Mouse (Mus musculus): ENCODE measurements around the gene Stat3.

The Stat3 gene

DNA sequence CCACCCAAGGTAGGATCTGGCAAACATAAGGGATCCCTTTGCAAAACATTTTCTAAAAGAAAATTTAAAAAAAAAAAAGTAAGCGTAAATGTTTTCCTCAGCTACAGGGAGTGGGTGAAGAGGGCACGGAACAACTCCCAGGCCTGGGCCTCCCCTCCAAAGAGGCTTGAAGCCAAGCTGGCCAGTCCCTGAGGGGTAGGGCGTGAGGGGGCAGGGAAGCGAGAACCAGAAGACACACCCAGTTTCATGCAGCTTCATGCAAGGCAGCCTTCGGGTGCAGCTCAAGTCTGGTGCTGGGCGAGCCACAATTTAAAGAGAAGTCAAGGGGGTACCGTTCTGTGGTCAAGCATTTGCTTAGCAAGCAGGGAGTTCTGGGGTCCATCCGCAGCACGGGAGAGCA, 24.3 kb upstream of the Stat3 start:
- no peak for DNase-seq (ENCODE audit: low read depth, low spot score)

DNA sequence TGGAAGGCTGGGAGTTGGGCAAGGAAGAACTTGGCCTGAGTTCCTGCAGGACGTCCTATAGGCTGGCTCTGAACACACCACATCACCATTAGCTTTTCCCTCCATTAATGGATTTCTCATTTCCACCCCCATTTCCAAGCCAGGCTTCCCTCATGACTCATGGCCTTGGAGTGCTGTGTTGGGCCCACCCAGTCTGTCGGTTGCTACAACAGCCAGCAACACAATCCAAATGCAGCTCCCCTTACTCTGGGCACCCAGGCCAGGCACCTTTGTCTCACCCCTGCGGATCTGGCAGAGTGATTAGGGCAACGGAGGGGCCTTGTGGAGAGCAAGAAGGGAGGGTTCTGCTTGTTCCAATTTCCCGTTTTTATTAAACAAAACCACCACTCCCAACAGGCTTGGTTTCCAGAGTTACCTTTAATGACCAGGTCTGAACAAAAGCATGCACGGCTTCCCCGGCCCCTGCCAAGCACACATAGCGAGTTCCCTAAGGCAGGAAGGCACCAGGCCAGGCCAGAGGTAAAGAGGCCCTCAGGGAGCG, 23.1 kb upstream of the Stat3 start:
- no peak for DNase-seq (ENCODE audit: low read depth, low spot score)

DNA sequence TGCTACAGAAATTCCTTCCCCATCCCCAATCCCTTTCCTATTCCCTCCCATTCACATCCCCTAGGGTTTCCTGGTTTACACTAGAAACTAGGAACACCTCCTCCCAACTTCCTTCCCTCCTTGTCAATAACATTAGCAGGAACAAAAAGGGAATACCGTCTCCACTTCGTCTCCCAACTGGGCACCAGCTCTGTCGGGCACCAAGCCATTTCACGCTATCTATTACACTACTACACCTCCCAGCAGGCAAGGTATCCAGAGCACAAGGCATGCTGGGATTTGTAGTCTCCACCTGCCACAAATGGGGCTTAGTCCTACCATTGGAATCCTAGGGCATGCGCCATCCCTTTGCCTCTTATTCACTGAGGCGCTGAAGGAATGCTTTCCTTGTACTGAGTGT, 21.2 kb upstream of the Stat3 start:
- DNase-seq (ENCODE audit: low read depth, low spot score): no peak

DNA sequence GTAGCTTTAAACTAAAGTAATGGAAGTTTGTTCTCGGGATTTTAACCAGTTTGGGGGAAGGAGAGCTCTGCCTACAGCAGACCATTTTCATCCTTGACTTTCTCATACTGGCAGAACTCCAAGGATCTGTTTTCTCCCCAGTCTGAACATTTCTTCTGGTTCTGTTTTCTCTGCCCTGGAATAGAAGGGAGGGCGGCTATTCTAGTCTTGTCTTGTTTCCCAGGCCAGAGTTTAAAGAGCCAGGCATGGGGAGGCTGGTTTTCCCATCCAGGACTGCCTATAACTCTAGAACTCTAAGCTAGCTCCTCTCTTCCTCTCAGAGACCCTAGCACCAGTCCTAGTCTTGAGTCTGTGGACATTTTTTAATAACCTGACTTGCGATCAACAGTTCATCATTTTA, 20.5 kb upstream of the Stat3 start:
- no peak for DNase-seq (ENCODE audit: low read depth, low spot score)

DNA sequence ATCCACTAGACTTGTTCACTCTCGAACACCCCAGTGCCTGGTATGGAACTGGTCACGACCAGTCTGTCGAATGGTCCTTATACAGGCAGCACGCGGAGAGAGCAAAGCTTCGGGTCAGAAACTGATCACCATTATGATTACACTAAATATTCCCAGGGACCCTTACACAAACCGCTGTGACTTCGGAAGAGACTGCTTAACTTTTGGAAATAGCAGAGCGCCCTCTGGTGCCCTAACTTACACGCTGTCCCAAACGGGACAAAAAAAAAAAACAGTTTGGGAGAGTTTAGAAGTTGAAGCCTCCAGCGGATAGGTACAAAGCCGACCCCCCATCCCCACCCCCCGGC, 20.1 kb upstream of the Stat3 start:
- DNase-seq (ENCODE audit: low read depth, low spot score): no peak

DNA sequence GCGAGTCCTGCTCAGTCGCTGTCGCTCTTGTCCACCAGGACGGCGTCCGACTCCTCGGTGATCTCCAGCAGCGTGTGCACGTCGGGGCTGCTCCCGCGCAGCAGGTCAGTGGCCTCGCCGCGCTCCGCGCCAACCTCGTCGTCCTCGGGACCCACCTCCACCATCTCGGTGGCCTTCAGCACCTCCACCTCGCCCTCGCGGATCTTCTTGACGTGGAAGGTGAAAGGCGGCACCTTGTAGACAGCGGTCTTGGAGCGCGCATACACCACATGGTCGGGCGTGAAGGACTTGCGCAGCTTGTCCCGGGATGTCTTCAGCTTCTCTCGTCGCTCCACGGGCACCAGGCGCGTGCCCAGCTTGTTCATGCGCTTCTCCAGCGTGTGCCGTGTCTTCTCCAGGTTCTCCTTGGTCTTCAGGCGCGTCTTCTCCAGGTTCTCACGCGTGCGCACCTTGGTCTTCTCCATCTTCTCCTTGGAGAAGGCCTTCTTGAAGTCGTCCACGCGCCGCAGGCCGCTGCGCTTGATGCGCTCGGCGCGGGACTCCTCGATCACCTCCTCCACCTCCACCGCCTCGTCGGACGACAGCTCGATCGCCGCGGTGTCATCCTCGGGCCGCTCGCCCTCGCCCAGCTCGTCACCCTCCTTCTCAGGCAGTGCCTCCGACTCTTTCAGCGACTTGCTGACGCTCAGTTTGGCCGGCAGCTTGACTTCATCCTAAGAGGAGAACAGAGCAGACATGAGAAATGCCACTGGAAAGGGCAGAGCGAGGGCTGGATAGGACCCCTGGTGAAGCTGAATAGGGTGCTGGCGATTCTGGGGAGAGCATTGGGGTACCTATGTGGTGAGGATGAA, 19.5 kb upstream of the Stat3 start:
- DNase-seq (ENCODE audit: low read depth, low spot score): no peak

DNA sequence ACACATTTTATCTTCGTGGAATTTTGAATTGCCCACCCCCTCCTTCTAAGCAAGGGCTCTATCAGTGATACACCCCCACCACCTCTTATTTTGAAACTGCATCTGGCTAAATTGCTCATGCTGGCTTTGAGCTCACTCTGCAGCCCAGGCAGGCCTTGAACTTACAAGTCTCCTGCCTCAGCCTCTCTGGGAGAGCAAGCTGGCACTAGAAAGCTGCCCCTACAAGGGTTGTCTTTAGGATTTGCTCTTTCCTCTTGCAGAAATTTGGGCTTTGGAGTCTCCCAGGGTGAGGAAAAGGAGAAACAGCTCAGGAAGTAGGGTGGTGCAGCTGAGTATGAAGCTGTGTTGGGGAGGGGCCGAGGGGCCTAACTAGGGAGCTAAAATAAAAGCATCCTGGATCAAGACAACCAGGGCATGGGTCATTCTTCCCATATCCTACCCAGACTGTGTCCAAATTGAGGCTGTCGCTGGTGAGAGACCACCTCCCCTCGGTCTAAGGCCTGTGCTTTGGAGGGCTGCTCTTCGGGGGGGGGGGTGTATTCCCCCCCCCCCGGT, 18.7 kb upstream of the Stat3 start:
- DNase-seq (ENCODE audit: low read depth, low spot score): no peak

DNA sequence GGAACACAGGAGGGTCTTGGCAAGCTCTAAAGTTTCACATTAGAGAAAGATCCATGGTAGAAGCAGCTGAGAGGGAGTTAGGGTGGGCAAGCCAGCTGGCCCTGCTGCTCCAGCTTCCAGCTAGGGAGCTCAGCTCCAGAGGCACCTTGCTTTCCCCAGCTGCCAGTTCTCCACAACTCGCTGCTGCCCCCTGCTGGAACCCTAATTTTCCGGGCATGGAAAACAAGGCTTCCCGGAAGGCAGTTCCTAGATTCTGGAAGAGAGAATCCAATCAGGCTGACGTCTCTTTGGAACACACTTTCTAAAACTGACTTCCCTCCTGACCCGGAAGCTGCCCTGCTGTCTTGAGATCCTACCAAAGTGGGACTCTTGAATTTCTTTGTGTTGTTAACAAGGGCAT, 17.9 kb upstream of the Stat3 start:
- no peak for DNase-seq (ENCODE audit: low read depth, low spot score)

DNA sequence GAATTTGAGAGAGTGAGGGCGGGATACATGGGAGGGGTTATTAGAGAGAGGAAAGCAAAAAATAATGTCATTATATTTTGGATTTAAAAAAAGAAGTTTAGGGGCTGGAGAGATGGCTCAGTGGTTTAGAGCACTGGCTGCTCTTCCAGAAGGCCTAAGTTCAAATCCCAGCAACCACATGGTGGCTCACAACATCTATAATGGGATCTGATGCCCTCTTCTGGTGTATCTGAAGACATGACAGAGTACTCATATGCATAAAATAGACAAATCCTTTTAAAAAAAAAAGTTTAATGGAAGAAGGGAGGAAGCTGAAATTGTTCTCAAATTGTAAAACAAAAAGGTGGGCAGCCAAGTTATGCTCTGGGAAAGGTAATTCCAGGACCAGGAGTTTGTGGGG, 10.2 kb upstream of the Stat3 start:
- DNase-seq (ENCODE audit: low read depth, low spot score): no peak

DNA sequence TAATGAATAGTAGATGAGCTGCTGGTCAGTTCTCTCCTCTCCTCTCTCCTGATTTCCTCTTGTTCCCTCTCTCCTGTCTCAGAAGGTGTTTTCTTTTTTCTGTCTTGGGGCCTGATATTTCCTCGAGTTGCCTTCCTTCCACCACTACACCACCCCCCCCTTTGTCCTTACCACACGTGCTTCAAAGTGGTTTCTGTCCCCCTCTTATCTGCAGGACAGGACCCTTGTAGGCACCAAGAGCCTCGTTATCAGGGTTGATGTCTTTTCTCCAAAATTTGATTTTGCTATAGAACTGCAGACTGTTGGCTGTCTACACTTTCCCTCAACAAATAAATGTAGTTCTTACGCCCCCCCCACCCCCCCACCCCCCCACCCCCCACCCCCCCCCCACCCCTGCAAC, 9.0 kb upstream of the Stat3 start:
- no peak for DNase-seq (ENCODE audit: low read depth, low spot score)

DNA sequence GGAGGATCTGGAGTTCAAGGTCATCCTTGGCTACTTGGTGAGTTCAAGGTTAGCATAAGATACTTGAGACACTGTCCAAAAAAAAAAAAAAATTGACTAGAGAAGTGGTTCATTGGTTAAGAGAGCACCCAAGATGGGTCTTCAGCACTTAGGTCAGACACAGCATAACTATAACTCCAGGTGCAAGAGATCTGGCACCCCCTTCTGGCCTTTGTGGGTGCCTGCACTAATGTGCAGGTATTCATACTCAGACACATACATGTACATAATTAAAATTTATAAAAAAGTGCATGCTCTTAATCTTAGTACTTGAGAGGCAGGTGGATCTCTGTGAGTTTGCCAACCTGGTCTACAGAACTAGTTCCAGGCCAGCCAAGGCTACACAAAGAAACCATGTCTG, 8.2 kb upstream of the Stat3 start:
- DNase-seq (ENCODE audit: low read depth, low spot score): no peak

DNA sequence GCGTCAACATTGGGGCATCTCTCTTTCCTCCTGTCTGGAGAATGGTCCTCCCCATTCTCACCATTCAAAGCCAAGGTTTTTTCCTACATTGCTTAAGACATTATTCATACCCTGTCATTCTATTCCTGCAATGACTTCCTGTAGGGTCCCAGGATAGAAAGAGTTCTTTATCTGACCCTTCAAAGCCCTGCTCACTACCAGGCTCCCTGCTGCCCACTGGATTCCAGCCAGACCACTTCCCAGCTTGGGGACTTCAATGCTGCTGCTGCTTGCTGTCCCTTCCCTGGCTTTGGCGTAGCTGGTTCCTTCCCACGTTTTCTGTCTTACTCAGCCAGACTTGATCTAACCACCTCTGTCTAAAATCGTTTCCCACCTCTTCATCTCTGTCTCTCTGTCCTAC, 7.5 kb upstream of the Stat3 start:
- DNase-seq (ENCODE audit: low read depth, low spot score): peak; percentile 30

DNA sequence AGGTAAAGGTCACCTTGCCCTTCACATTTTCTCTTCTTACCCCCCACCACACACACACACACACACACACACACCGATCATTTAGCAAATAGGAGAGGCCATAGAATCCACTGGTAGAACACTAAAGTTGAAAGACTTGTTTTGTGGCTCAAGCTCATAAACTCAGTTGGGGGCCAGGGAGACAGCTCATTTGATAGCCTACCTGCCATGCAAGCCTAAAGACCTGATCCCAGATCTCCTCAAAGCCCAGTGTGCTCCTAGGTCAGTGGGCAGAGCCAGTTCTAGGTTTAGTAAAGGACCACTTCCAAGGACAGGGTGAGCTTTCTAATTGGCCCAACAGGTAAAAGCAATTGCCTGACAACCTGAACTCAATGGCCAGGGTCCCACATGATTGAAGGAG, 3.0 kb upstream of the Stat3 start:
- no peak for DNase-seq (ENCODE audit: low read depth, low spot score)

DNA sequence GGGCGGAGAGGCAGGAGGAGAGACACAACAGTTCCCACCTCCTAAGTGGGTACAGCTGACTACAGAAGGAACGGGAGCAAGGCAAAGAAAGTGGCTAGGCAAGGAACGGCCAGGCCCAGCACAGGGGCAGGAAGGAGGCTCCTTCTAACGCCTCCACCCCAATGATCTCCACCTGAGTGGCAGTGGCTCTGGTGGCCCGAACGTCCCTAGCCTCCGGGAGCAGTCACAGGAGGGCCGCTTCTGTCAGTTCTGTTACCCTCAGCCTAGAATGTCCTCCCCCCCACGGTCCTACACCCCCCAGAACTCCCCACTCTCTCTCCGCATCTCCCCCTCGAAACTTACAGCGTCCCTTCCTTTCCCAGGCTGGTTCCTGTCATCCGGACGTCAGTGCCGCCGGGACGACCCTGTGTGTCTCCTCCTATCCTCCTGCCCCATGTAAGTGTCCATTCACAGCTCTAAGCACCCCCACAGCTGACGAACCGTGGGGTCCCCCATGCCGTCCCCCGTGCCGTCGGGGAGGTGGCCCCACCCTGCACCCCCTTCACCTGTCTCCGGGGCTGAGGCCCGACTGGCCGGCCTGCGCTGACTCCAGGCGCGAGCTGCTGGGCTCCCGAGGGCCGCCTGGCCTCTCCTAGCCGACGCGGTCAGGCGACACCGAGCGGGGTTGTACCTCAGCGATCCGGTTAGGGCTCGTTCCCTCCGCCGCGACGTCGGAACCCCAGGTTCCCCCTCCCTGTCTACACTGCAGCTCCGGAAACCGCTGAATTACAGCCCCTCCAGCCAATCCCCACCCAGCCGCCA, 429 bp downstream of the Stat3 start:
- DNase-seq (ENCODE audit: low read depth, low spot score): no peak

DNA sequence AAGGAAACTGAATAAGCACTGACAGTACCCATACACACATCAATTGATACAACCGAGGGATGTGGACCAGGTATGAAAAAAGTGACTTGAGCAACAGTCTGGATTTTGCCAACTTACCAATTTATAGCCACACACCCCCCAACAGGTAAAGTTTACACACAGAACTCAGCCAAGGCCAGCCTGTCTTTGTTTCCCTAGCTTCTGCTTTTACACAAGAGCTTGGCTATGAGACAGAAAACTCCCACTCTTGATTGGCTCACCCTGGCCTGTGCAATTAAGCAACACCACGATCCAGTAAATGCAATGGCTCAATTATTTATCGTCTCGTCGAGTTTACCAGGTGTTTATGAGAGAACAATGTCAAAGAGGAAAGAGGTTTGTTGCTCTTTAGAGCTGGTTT, 1.2 kb downstream of the Stat3 start:
- DNase-seq (ENCODE audit: low read depth, low spot score): no peak

DNA sequence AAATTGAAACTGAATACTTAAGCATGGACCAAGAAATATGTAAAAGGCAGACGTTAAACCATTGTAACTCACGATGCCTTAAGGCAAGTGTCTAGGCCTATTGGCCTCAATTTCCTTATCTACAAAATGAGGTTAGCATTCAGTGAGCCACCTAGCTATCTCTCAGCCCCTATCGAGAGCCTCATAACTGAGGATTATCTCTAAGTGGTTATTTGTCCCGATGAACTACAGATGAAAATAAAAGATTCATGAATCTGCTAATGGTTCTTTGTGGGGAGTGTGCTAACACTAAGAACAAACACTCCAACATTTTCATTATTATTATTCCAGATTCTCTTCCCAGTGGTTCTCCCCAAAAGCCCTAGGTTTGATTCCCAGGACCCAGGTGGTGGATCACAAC, 2.0 kb downstream of the Stat3 start:
- DNase-seq (ENCODE audit: low read depth, low spot score): no peak

DNA sequence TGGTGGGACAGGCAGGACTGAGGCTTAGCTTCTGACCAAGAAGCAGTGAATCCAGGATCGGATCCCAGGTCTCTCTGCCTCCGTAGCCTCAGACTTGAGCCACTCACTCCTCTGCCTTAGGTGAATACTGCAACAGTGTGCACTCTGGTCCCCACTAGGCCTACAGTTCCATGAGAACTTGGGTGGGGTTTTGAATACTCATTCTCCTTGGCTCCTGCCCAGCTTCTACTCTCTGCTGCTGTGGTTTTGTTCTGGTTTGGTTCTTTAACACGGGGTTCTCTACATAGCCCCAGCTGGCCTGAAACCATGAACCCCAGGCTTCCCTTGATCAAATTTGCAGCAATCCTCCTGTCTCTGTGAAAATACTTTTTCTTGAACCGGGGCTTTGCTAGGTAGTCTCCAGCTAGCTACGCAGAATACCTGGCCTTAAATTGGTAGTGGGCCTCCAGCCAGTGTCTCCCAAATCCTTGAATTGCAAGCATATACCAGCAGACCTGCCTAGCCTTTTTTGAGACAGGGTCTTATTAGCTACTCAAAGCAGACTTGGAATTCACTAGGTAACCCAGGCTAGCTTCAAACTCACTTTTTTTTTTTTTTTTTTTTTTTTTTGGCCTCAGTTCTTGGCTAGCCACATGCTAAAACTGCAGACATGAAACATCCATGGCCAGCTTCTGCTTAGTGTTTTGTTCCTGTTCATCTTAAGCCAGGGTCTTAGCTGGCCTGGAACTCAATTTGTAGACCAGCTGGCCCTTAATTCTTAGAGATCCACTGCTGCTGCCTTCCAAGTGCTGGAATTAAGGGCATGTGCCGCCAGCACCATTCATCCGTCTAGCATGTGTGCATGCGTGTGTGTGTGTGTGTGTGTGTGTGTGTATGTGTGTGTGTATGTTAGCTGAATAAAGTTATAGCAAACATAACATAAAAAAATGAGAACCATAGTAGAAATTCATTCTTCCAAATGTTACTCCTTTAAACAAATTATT, 3.7 kb downstream of the Stat3 start:
- no peak for DNase-seq (ENCODE audit: low read depth, low spot score)

DNA sequence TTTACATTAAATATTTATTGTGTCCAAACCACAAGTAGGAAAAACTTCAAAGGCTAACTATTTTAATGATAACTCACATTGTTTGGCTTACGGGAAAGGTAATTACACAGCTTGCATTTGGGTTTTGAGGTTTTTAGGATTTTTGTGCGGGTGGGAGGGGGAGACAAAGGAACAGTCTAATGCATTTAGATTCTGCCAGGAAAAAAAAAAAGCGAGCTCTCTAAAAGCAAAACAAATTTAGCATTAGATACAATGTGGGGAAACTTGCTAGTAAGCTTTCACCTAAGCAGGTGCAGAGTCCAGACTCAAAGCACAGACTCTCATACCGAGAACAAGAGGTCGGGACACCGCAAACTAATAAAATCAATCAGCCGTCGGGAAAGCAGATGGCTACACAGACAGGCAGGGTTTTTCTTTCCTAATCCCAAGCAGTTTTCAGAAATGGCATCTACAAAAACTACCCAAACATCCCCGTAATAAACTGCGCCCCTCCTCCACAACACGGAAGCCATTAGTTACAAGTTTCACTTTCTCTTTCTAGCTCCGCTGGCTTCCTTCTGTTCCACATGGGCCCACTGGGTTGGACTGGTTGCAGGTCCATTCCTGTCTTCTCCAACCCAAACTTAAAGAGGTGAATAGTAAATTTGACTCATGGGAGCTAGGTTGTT, 8.0 kb downstream of the Stat3 start:
- no peak for DNase-seq (ENCODE audit: low read depth, low spot score)

DNA sequence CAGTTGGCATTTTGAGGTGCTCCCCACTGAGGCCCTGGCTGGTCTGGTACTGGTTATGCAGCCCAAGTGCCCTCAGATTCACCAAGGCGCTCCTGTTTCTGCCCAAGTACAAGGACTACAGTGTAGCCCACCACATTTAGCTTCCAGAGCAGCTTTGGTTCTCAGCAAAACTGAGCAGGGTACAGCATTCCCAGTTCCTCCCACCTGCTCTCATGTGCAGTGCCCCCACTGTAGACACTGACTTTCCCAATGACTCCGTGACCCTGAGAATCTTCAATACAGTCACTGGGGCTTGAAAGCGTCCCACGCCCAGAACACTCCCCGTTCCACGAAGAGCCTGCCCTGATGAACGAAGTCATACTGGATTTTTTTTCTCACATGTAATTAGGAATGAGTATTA, 8.7 kb downstream of the Stat3 start:
- DNase-seq (ENCODE audit: low read depth, low spot score): no peak

DNA sequence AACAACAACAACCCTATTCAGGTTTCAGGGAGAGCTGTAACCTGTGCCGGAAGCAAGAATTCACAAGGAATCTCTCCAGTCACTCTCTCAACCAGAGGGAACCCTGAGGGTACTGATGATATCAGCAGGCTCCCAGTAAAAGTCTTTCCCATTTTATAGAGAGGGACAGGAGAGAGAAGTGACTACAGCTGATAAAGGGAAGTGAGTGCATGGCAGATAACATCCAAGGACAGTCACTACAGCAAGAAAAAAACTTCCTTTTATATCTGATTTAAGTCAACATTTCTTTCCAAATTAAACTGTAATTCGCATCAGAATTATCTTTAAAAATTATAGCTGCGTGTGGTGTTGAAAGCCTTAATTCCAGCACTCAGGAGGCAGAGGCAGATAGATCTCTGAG, 12.0 kb downstream of the Stat3 start:
- no peak for DNase-seq (ENCODE audit: low read depth, low spot score)

DNA sequence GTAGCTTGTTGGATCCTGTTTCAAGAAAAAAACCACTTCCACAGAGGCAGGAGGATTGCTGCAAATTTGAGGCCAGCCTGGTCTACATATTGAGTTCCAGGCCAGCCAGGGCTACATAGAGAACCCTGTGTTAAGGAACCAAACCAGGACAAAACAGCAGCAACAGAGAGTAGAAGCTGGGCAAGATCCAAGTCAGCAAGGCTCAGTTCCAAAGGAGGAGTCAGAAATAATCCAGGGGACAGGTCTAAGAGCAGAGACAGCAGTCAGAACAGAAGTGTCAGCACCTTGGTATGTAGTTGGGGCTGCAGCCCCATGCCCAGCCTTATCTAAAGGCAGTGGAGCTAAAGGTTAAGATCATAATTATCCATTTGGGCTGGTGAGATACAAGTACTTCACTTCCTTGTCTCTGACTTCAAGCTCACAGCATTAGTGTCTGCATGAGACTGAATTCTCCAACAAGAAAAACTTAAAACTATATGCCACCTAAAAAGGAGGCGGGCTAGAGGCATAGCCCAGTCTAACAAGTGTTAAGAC, 14.9 kb downstream of the Stat3 start:
- DNase-seq (ENCODE audit: low read depth, low spot score): no peak
